Mouse (Mus musculus): Measurements from ENCODE around the gene Arih1. TPM values are rescaled to one million over a fixed set of nuclear protein-coding genes. Genes with fewer than 3 reads are reported as not detected.
"Not testable (repeated sequence)": the region's sequence is repeated elsewhere in the genome, so short reads cannot be mapped to it uniquely, and the experiment has no call there.

Arih1 gene
- total and polyA plus RNA-seq, 2 experiments from 2014 or later, result 7.8 to 70.4 TPM

GRCm38 (mm10) chr9:59375626-59376025, 110.8 kb downstream of the Arih1 start:
- no peak overlapping the region for H3K4me3 ChIP-seq (ENCODE audit: low read depth, low read length)
- no peak overlapping the region for H3K27ac ChIP-seq (ENCODE audit: low read depth)
- no peak for TF ChIP-seq CTCF (IDR thresholded peaks at IDR 0.05; ENCODE audit: low read depth)
- no peak for TF ChIP-seq EP300 (IDR thresholded peaks at IDR 0.05; ENCODE audit: low read depth)
- no peaks in the 10 kb centered on the region for H3K27me3 ChIP-seq (ENCODE audit: control insufficient read depth, insufficient read depth, low read length)
- ATAC-seq (ENCODE audit: insufficient read depth, low read depth) (no peak), DNase-seq (ENCODE audit: low spot score) (no peak)
- H3K9me3 ChIP-seq (replicated peaks; ENCODE audit: control insufficient read depth, low read length), result no peaks in the 10 kb centered on the region
- no peaks in the 10 kb centered on the region for H3K4me1 ChIP-seq (ENCODE audit: control insufficient read depth, insufficient read depth)
- H3K36me3 ChIP-seq (replicated peaks; ENCODE audit: control insufficient read depth, insufficient read depth, low read length), result no peaks in the 10 kb centered on the region
- WGBS, result 88% methylated on average over 15 of the region's 15 CpGs
- H3K9ac ChIP-seq (replicated peaks; ENCODE audit: low read depth, low read length), result no peak overlapping the region
- H3K4me2 ChIP-seq (ENCODE audit: low read depth, low read length), result no peak overlapping the region

- DNase-seq (ENCODE audit: low spot score) (no peak), ATAC-seq (ENCODE audit: insufficient read depth, low read depth) (no peak)
- Histone ChIP-seq H3K4me1 (ENCODE audit: control insufficient read depth, insufficient read depth) (no peaks in the 10 kb centered on the region), H3K4me3 (ENCODE audit: low read depth, low read length) (no peak overlapping the region), H3K36me3 (replicated peaks; ENCODE audit: control insufficient read depth, insufficient read depth, low read length) (no peaks in the 10 kb centered on the region), H3K9ac (replicated peaks; ENCODE audit: low read depth, low read length) (no peak overlapping the region), H3K9me3 (replicated peaks; ENCODE audit: control insufficient read depth, low read length) (no peaks in the 10 kb centered on the region), H3K27me3 (ENCODE audit: control insufficient read depth, insufficient read depth, low read length) (no peaks in the 10 kb centered on the region), H3K27ac (ENCODE audit: low read depth) (no peak overlapping the region), H3K4me2 (ENCODE audit: low read depth, low read length) (no peak overlapping the region)
- WGBS, result 86% methylated on average over 9 of the region's 9 CpGs
- TF ChIP-seq CTCF (IDR thresholded peaks at IDR 0.05; ENCODE audit: low read depth) (no peak), EP300 (IDR thresholded peaks at IDR 0.05; ENCODE audit: low read depth) (no peak)
Measured at GRCm38 (mm10) chr9:59369646-59370045, 116.8 kb downstream of the Arih1 start.

- no peaks in the 10 kb centered on the region for H3K36me3 ChIP-seq (replicated peaks; ENCODE audit: control insufficient read depth, insufficient read depth, low read length)
- no peaks in the 10 kb centered on the region for H3K4me1 ChIP-seq (ENCODE audit: control insufficient read depth, insufficient read depth)
- no peak for DNase-seq (ENCODE audit: low spot score)
- TF ChIP-seq EP300 (IDR thresholded peaks at IDR 0.05; ENCODE audit: low read depth), result no peak
- no peak for TF ChIP-seq CTCF (IDR thresholded peaks at IDR 0.05; ENCODE audit: low read depth)
- no peak overlapping the region for H3K4me2 ChIP-seq (ENCODE audit: low read depth, low read length)
- no peak for ATAC-seq (ENCODE audit: insufficient read depth, low read depth)
- H3K9ac ChIP-seq (replicated peaks; ENCODE audit: low read depth, low read length), result no peak overlapping the region
- no peak overlapping the region for H3K27ac ChIP-seq (ENCODE audit: low read depth)
- no peak overlapping the region for H3K4me3 ChIP-seq (ENCODE audit: low read depth, low read length)
- H3K27me3 ChIP-seq (ENCODE audit: control insufficient read depth, insufficient read depth, low read length), result no peaks in the 10 kb centered on the region
- 64% methylated on average over 5 of the region's 5 CpGs for WGBS
- no peaks in the 10 kb centered on the region for H3K9me3 ChIP-seq (replicated peaks; ENCODE audit: control insufficient read depth, low read length)
Measured at GRCm38 (mm10) chr9:59369220-59369619, 117.2 kb downstream of the Arih1 start.

GRCm38 (mm10) chr9:59360487-59360886, 125.9 kb downstream of the Arih1 start:
- not testable (repeated sequence) for H3K4me2 ChIP-seq (ENCODE audit: low read depth, low read length); H3K9me3 ChIP-seq (replicated peaks; ENCODE audit: control insufficient read depth, low read length); DNase-seq (ENCODE audit: low spot score); H3K4me1 ChIP-seq (ENCODE audit: control insufficient read depth, insufficient read depth); H3K36me3 ChIP-seq (replicated peaks; ENCODE audit: control insufficient read depth, insufficient read depth, low read length); H3K27me3 ChIP-seq (ENCODE audit: control insufficient read depth, insufficient read depth, low read length); H3K4me3 ChIP-seq (ENCODE audit: low read depth, low read length); ATAC-seq (ENCODE audit: insufficient read depth, low read depth); H3K9ac ChIP-seq (replicated peaks; ENCODE audit: low read depth, low read length); H3K27ac ChIP-seq (ENCODE audit: low read depth)
- WGBS, result 78% methylated on average over 1 of the region's 3 CpGs

GRCm38 (mm10) chr9:59358041-59358440, 128.4 kb downstream of the Arih1 start:
- not testable (repeated sequence) for H3K36me3 ChIP-seq (replicated peaks; ENCODE audit: control insufficient read depth, insufficient read depth, low read length); H3K4me1 ChIP-seq (ENCODE audit: control insufficient read depth, insufficient read depth); H3K4me3 ChIP-seq (ENCODE audit: low read depth, low read length); H3K9ac ChIP-seq (replicated peaks; ENCODE audit: low read depth, low read length); H3K27me3 ChIP-seq (ENCODE audit: control insufficient read depth, insufficient read depth, low read length); H3K27ac ChIP-seq (ENCODE audit: low read depth); DNase-seq (ENCODE audit: low spot score); ATAC-seq (ENCODE audit: insufficient read depth, low read depth); H3K9me3 ChIP-seq (replicated peaks; ENCODE audit: control insufficient read depth, low read length); H3K4me2 ChIP-seq (ENCODE audit: low read depth, low read length)
- WGBS, result 60% methylated on average over 1 of the region's 1 CpGs
- peak; percentile 30 for TF ChIP-seq CTCF (IDR thresholded peaks at IDR 0.05; ENCODE audit: low read depth)

- peak within 1 kb of the TSS; percentile 67 for H3K4me3 ChIP-seq (ENCODE audit: low read depth, low read length)
- WGBS, result 0% methylated on average over 26 of the region's 32 CpGs
- no peak for TF ChIP-seq EP300 (IDR thresholded peaks at IDR 0.05; ENCODE audit: low read depth)
- H3K9me3 ChIP-seq (replicated peaks; ENCODE audit: control insufficient read depth, low read length), result no peaks in the 10 kb centered on the region
- H3K4me1 ChIP-seq (ENCODE audit: control insufficient read depth, insufficient read depth), result 0 out of 2 replicates have a peak, but pooled peaks cover 4% of the 10 kb centered on the region
- no peaks in the 10 kb centered on the region for H3K36me3 ChIP-seq (replicated peaks; ENCODE audit: control insufficient read depth, insufficient read depth, low read length)
- ATAC-seq (ENCODE audit: insufficient read depth, low read depth) (peak; percentile 98), DNase-seq (ENCODE audit: low spot score) (peak; percentile 92)
- H3K27me3 ChIP-seq (ENCODE audit: control insufficient read depth, insufficient read depth, low read length), result no peaks in the 10 kb centered on the region
- H3K4me2 ChIP-seq (ENCODE audit: low read depth, low read length), result peak within 1 kb of the TSS; percentile 66
- H3K27ac ChIP-seq (ENCODE audit: low read depth), result peak within 1 kb of the TSS; percentile 80
- H3K9ac ChIP-seq (replicated peaks; ENCODE audit: low read depth, low read length), result peak within 1 kb of the TSS; percentile 63
Measured at GRCm38 (mm10) chr9:59353253-59353639, 133.2 kb downstream of the Arih1 start, which contains the start of gene Bbs4. Gene Bbs4 (minus strand): TSS chr9:59353508.
